7 mouse cellular contexts compared by ENCODE assay signal in genomic region chr9:114648472-114648871, GRCm38 (mm10). TPM values are rescaled to one million over a fixed set of nuclear protein-coding genes. Genes with fewer than 3 reads are reported as not detected.
A peak's percentile ranks its signal among the peaks of the same experiment; 100 is the strongest.
DNase-seq lines count a peak whose midpoint lies in the region; ATAC-seq and TF ChIP-seq lines count a peak whose summit lies in the region.
"Not testable (repeated sequence)": the region's sequence is repeated elsewhere in the genome, so short reads cannot be mapped to it uniquely, and the experiment has no call there.

No protein-coding gene starts in this region.

- H3K4me3 ChIP-seq in ES-E14 (ENCODE audit: insufficient read depth in 1 of 2, low read depth in 1 of 2, low read length in 2 of 2, poor library complexity in 1 of 2, severe bottlenecking in 1 of 2); bone marrow, adult 2 months (replicated peaks; ENCODE audit: control insufficient read depth, low read depth, low read length); gastrocnemius, adult 2 months; kidney, adult 2 months (ENCODE audit: insufficient read depth, low read depth, low read length); lung, embryonic 16.5 days (ENCODE audit: low read length): not testable (repeated sequence)

- not testable (repeated sequence) for H3K36me3 ChIP-seq in ES-E14 (ENCODE audit: control insufficient read depth, insufficient read depth, low read length, poor library complexity, severe bottlenecking); kidney, adult 2 months (ENCODE audit: control insufficient read depth, insufficient read depth, low read length); lung, embryonic 16.5 days (ENCODE audit: control insufficient read depth, insufficient read depth, low read length)

- H3K9ac ChIP-seq in ES-E14 (ENCODE audit: insufficient read depth, low read depth, low read length, poor library complexity, severe bottlenecking); lung, embryonic 16.5 days (ENCODE audit: low read length): not testable (repeated sequence)

- H3K4me1 ChIP-seq in ES-E14 (ENCODE audit: control insufficient read depth in 2 of 2, insufficient read depth in 2 of 2, low read length in 2 of 2, poor library complexity in 1 of 2): peaks cover 4 to 14% of the 10 kb centered on the region in 2 experiments; a peak in 1 of 4 replicates
- not testable (repeated sequence) for H3K4me1 ChIP-seq in bone marrow, adult 2 months (ENCODE audit: control insufficient read depth, insufficient read depth, low read length); kidney, adult 2 months (ENCODE audit: control insufficient read depth, insufficient read depth, low read length); lung, embryonic 16.5 days (replicated peaks; ENCODE audit: control insufficient read depth, insufficient read depth, low read length)

- ATAC-seq in lung, embryonic 16.5 days (ENCODE audit: low read depth): peak; percentile 34; the same call in 1 of the 2 replicates

- not testable (repeated sequence) for DNase-seq in ES-E14 (ENCODE audit: low read depth, low spot score); gastrocnemius, adult 2 months
- peak; percentile 38 for DNase-seq in embryo, embryonic 10 days (ENCODE audit: low spot score)
- DNase-seq in kidney, adult 2 months: peak; percentile 29
- DNase-seq in retina, embryonic 14.5 days (ENCODE audit: low spot score): peak; percentile 75

- not testable (repeated sequence) for H3K4me2 ChIP-seq in lung, embryonic 16.5 days (ENCODE audit: low read depth, low read length)

- not testable (repeated sequence) for H3K27me3 ChIP-seq in kidney, adult 2 months (replicated peaks; ENCODE audit: control insufficient read depth, insufficient read depth, low read length); lung, embryonic 16.5 days (ENCODE audit: control insufficient read depth, insufficient read depth, low read depth, low read length)

- intact Hi-C loops in gastrocnemius, adult 2 months (cut with DNase I): loop anchor here (1.0 to 2.0 kb wide), 2 partner anchors 40 to 79 kb away; partner anchors contain the start of gene Dync1li1

- WGBS in bone marrow, adult 2 months: 38% methylated on average over 9 of the region's 9 CpGs
- WGBS in kidney, adult 2 months: 36% methylated on average over 9 of the region's 9 CpGs
- WGBS in lung, embryonic 16.5 days: 53% methylated on average over 8 of the region's 9 CpGs

- not testable (repeated sequence) for H3K27ac ChIP-seq in ES-E14 (ENCODE audit: insufficient read depth, low read depth, low read length, poor library complexity, severe bottlenecking); bone marrow, adult 2 months (ENCODE audit: control insufficient read depth, insufficient read depth, low read depth, low read length, poor library complexity); gastrocnemius, adult 2 months; kidney, adult 2 months (ENCODE audit: insufficient read depth, low read depth, low read length); lung, embryonic 16.5 days (ENCODE audit: low read length)

- in situ Hi-C loops in ES-E14 (cut with MboI; ENCODE audit: low sequenced_read_pairs in 2 of 2, unreplicated experiment in 2 of 2): not testable (repeated sequence)

- not testable (repeated sequence) for TF ChIP-seq POLR2A in bone marrow, adult 2 months (IDR thresholded peaks at IDR 0.05; ENCODE audit: borderline replicate concordance, control insufficient read depth, low read depth, low read length); kidney, adult 2 months (IDR thresholded peaks at IDR 0.05; ENCODE audit: low read depth, low read length)

- TF ChIP-seq CTCF in bone marrow, adult 2 months (IDR thresholded peaks at IDR 0.05; ENCODE audit: control insufficient read depth, insufficient read depth, low read length): peak; percentile 23; the same call in 1 of the 2 replicates
- peak; percentile 65 for TF ChIP-seq CTCF in gastrocnemius, adult 2 months (IDR thresholded peaks at IDR 0.05)
- TF ChIP-seq CTCF in kidney, adult 2 months (conservative IDR thresholded peaks at IDR 0.05; ENCODE audit: insufficient read depth, insufficient read length, low read depth, low read length): 0 out of 2 replicates have a peak, but pooled peaks have one; percentile 11

- H3K9me3 ChIP-seq in ES-E14 (ENCODE audit: control insufficient read depth, insufficient read depth, low read depth, low read length); lung, embryonic 16.5 days (ENCODE audit: control insufficient read depth, low read length): not testable (repeated sequence)

TF ChIP-seq in ES-E14, 5 proteins besides CTCF, POLR2A, EP300 and RAD21:
- peak; percentile 96 for TF ChIP-seq ZNF384 (IDR thresholded peaks at IDR 0.05; ENCODE audit: low read depth, low read length)

RNA-seq across cellular contexts. Expression of gene Cnot10, which starts 8.5 kb away (rescaled TPM):
- total RNA-seq in ES-E14 (2012; rRNA removed): 73.0 and 73.4 TPM in 2 replicates
- 20.6 and 34.5 TPM in 2 replicates for polyA plus RNA-seq in bone marrow, adult 2 months (2011; ENCODE audit: insufficient read depth, insufficient read length, low replicate concordance, missing spikeins)
- 10 to 100 TPM; 17.1 TPM for total RNA-seq in gastrocnemius, adult 2 months (2021)
- 21.9 and 24.0 TPM in 2 replicates for polyA plus RNA-seq in kidney, adult 2 months (2012; rRNA removed)
- polyA plus RNA-seq in lung, embryonic 16.5 days (2015; fragmentation: Nextera tagmentation; extraction: Ambion mirVana): 64.4 and 64.7 TPM in 2 replicates

RNA-seq across cellular contexts. Expression of gene Dync1li1, which starts 40.1 kb away (rescaled TPM):
- total RNA-seq in ES-E14 (2012; rRNA removed): 50.8 and 63.8 TPM in 2 replicates
- 17.9 and 25.0 TPM in 2 replicates for polyA plus RNA-seq in bone marrow, adult 2 months (2011; ENCODE audit: insufficient read depth, insufficient read length, low replicate concordance, missing spikeins)
- 10 to 100 TPM; 33.7 to 36.5 TPM for total RNA-seq in gastrocnemius, adult 2 months (2021)
- polyA plus RNA-seq in kidney, adult 2 months (2012; rRNA removed): 21.3 and 24.6 TPM in 2 replicates
- 53.0 and 59.0 TPM in 2 replicates for polyA plus RNA-seq in lung, embryonic 16.5 days (2015; fragmentation: Nextera tagmentation; extraction: Ambion mirVana)

Comparison
In these comparisons a context has a peak if more than half of its experiments do, and no peak if none do; other contexts are left out.
1. CTCF ChIP-seq: peak in every context shown above with its lines; median percentile 65 in gastrocnemius, adult 2 months; 23 in bone marrow, adult 2 months; 11 in kidney, adult 2 months.